Mouse (Mus musculus) testis, postnatal 10 days (tissue): Measurements from ENCODE around the gene Procr.

Experiments used
- DNase-seq: peaks from one replicate; pipeline ENCODE4 v3.0.0; 2021; ENCODE audit warnings: low spot score

Procr gene

DNA sequence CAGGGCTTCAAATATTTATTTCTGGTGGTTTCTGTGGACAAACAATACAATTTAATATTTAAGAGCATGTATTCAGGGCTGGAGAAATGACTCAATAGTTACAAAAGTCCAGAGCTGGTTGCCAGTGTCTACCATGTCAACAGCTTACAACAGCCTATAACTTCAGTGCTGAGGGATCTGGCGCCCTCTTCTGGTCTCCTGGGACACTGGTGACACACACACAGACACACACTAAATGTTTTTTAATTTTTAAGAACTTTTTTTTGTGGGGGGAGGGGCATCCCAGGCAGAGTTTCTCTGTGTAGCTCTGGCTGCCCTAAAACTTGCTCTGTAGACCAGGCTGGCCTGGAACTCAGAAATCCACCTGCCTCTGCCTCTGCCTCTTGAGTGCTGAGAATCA, 4.8 kb downstream of the Procr start:
- peak; percentile 79 for DNase-seq

DNA sequence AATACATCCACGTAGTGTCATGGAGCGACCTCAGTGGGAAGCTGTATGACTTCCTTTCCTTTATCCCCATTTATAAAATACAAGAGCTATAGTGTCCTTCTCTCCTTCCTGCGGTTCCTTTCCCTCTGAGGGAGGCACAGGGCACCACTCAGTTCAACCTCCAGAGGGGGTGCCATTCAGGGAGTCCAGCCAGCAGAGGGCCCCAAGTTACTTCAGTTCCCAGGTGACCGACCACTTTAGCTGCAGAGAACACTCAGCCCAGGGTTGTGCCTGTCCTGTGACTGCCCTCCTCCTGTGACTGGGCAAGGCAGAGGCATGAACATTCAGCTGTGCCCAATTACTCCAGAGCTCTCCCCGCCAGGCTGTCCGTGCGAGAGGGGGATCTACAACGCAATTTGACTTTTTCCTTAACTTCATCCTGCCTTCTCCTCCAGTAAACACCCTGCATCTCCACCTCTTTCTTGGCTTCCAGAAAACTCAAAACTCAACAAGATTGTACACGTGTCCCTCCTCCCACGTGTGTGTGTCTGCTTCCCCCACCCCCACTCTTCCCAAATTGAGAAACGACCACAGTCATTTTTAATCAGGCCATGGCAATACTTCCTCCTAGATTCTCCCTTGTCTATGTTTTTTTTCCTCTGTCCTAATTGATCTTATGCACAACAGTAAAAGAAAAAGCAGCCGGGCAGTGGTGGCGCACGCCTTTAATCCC, 6.1 kb downstream of the Procr start:
- no peak for DNase-seq

DNA sequence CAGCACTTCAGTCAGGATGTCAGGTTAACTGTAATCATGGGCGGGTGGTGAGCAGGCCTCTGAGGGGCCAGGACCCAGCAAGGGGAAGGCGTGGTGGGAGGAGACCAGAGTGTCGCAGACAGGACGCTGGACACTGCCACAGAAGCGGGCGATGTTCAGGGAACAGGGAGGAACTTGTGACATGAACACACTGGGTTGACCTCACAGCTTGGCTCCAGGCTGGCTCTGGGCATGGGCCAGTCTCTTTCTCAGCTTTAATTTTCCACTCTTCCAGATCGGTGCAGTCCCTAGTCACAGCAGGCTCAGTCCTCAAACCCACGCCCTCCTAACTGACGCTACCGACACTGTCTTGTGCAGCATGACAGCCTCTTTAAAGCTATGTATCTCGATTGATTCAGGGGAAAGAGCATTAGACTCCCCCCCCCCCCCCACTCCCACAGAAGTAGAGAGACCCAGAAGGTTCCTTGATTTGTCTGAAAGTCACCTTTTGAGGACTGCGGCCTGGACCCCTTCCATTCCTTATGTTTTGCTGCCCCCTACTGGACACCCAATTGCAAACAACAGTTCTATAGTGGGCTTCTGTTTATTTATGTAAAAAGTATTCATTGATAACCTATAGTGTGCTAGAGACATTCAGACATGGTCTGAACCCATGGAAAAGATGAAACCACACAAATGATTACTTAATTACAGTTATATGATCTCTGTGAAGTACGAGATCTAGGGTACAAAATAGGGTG, 13.9 kb downstream of the Procr start:
- peak; percentile 90 for DNase-seq

DNA sequence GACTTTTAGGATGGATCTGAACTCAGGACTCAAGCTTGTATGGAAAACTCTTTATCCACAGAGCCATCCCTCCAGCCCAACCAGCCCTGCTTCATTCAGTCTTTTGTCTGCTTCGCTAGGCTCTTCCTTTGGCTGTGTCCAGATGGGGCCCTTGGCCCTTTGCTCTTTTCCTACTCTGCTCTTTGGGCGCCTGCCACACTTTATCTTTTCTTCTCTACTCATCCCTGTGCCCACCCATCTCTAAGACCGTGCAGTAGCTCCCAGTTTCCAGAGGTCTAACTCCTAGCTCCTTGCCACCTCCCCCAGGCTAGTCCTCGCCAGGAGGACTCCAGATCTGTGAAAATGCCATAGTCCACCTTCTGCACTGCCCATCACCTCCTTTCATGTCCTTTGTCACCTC, 22.7 kb downstream of the Procr start:
- DNase-seq: no peak

DNA sequence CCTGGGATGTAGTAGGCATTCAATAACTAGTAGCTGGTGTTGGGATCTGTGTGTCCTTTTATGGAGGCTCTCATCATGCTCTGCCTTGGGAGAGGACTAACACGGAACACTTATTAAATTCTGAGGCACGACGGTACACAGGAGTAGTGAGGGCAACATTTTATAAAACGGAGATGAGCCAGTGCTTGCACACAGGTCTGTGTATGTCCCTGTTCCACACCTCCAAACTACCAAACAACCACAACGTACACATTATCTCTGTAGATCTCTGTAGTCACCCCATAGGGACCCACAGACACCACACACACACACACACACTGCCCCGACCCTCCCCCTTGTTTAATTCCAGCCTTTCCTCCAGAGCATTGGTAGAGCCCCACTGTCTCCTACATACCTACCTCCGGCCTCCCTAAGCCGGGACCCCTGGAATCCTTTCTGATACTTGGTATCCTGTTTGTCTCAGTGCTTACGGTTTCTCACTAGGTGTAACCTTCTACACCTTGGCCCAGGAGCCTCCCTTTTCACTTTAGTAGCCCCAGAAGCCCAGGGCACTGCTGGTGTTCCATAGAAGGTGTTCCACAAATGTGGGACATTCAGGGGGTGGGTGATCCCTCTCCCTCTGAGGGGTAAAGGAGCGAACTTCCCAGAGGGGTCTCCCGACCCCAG, 23.5 kb downstream of the Procr start:
- no peak for DNase-seq

DNA sequence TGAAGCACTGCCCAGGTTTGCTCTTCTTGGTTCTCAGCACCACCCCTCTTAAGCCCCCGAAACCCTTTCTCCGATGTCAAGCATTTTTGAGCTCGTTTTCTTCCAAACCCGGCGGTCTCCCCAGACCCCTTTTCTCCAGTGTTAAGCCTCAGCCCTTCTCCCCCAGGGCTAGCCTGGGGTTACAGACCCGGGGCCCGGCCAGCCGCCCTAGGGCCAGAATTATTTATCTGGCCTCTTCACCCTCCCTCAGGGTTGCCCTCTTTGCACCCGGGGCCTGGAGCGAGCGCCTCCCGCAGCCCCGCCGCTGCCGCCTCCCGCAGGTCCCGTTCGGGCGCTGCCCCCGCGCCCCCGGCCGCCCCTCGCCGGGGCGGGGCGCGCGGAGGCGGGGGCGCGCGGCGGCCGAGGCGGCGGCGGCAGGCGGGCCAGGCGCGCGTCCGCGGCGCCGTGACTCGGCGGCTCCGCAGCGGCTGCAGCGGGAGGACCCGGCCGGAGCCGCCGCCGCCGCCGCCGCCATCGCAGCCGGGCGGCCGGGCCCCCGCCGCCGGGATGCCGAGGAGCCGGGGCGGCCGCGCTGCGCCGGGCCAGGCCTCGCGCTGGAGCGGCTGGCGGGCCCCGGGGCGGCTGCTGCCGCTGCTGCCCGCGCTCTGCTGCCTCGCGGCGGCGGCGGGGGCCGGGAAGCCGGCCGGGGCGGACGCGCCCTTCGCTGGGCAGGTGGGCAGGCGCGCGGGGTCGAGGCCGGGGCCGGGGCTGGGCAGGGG, 24.2 kb downstream of the Procr start, which contains the start of gene Mmp24:
Gene Mmp24 (plus strand): TSS at position 416 of the 758 bp plus-strand sequence.
- DNase-seq: no peak

DNA sequence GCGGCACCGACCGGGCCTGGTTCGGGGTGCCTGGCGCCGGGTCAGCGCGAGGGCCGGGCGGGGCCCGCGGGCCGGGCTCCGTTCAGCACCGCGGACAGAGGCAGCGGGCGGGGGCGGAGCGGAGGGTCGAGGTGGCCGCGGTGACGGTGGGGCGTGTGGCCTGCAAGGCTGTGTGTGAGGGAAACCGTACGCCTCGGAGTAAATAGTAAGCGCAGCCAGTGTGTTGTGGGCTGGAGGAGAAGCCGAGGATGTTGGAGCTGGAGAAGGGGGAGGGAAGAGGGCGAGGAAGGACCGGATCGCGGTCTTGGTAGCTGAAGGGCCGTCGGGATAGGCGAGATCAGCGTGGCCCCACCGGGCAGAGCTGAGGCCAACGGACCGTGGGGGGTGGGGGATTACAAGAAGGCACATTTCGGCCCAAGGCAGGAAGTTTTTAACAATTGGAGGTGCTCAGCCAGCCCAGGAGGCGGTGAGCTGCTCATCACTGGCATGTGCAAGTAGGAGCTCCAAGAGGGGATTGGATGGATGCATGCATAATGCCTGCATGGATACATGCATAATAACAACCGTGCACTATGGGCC, 24.9 kb downstream of the Procr start:
- DNase-seq: peak; percentile 84

DNA sequence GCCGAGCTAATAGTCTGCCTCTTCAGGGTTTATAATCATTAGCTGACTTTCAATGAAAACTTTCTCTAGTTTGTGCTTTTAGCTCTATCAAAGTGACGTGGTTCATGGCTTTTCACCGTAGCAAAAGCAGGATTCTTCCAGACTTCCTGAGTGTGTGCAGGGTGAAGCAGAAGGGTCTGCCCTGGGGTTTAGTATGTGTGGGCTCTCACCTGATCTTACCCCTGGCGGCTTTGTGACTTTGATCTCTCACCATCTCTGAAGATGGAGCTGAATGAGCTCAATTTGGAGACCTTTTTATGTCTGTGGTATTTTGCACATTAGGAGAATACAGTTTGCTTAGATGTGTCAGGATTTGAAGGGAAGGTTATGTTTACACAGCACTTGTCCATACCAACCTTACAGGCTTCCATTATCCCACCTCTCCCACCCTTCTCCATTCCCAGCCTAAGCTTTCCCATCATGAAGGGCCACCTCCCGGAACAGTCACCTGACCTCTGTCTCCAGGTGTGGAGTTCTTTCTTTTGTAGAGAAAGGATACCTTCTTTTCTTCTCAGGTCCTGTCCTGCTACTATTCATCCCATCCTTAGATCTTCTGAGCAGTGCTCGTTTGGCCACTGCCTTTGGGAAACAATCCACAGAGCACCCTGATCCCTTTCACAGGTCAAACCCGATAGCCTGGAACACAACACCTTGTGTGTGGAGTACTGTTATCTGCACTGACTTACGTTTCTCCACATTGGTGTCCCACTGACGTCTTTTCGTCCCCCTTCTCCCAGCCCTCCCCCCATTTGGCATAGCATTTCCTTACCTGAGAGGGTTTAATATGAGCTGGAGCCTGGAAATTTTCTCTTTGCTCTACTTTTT, 26.1 kb downstream of the Procr start:
- DNase-seq: no peak

DNA sequence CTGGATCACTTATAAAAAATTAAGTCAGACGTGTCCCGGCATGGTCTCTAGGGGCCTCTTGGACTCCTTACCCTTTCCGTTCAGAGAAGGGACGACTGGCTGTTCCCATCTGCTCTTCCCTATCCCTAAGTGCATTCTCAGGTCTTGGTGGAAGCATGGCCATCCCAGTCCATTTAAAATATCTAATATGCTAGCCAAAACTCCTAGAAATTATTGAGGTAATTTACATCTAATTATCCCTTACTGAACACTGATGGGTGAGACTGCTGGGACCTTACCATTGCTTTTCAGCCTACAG, 26.7 kb downstream of the Procr start:
- no peak for DNase-seq

DNA sequence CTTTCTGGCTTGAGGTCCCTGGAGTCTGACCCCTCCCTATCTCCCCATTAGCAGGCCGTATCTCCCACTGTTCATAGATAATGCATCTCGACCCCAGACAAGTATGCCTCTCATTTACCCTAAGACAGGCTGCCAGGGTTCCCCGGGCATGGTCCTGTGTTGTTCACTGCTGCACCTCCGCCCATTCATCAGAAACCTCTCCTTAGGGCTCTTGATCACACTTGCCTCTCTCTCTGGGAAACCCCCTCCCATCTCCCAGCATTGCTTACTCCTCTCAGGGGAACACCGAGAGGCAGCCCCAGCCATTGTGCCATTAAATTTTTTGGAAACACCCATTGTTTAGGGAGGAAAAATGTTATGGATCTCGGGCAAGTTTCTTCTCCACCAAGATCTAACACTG, 27.1 kb downstream of the Procr start:
- DNase-seq: no peak

DNA sequence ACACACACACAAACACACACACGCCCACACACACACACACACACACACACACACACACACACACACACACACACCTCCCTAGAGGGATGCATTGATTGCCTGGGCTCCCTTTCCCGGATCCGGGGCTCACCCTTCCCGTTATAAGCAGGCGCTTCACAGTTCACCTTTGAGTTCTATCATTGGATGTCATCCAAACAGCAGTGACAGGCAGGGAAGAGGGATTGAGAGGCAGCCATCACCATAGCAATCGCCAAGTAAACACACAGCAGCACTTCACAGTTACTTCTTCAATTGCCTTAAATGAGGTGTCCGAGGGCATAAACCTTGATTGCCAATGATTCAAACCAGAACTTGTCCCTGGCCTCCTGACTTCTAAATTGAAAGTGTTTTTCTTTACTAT, 28.1 kb downstream of the Procr start:
- no peak for DNase-seq

DNA sequence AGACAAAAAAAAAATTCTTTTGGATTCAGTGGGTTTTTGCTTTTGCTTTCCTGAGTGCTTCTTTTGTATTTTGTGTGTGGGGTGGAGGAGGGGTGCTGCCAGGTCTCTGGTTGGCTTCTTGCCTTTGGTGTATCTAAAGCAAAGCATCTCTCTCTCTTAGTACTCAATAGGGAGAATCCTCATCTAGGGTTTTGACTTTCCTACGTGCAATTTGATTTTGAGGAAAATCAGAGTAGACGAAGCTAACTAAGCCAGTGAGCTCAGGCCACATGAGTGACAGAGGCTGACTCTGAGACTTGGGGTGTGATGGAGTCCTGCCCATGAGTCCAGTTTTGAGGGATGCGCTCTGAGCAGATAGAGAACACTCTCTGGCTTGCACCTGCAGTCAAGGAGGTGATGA, 28.6 kb downstream of the Procr start:
- no peak for DNase-seq

DNA sequence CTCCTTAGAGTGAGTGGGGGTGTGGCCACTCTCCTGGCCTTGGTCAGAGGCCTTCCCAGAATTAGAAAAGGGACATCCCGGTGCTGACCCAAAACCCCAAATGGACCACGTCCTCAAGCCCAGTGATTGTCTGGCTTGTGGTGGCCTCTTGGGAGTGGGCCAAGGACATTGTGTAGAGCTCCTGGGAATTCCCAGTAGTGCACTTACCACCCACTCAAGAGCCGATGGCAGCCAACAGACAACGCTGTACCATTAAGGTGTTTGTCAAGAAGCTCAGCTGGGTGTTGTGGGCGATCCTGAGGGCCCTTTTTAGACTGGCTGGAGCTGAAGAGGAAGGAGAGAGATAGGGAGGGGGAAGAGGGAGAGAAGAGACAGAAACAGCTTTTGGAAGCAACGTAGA, 33.6 kb downstream of the Procr start:
- DNase-seq: no peak

DNA sequence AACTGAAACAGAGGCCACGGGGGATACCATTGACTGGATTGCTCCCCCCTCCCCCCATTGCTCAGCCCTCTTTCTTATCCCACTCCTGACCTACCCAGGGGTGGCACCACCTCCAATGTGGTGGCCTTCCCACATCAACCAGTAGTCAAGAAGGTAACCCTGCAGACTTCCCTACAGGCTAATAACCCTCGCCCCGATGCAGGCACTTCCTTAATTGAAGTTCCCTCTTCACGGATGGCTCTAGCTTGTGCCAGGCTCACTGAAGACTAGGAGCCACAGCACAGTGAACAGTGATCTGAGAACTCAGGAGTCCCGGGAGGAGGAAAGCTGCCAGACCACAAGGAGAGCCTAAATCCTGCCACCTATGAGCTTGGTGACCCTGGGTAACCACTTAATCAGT, 36.0 kb downstream of the Procr start:
- no peak for DNase-seq

DNA sequence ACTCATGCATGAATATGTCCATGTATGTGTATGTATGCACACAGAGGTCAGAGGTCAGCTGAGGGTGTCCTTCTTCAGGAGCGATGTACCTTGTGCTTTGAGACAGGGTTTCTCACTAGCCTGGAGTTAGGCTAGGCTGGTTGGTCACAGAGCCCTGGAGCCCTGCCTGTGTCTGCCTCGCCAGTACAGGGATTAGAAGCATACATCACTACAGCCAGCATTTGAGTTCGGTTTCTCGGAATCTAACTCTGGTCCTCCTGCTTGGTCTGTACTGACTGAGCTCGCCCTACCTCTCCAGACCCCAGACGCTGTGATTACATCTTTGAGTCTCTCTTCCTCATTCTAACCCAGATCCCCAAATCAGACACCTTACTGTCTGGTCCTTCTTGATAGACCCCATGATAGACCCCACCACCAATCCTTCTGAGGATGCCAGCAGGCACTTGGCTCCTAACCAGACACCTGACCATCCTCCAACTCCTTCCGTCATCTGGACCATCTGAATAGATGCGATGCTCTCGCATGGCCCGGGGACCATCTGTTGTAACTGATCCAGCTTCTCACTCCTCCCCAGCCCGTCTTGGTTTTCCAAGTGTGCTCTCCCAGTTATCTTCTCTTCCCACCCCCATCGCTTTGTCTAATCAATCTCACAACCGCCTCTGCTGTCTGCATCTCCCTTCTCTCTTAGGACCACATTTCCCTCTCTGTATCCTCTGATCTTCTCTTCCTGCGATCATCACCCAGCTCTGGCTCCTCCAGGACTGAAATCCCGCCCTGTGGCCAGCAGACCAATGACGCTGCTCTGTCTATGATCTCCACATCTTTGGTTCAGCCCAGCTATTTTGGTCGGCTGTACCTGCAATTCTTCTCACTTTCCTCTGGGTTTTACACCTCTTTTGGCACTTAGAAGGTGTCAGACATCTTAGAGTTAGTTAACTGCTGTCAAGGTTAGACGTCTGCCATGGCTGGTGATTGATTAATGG, 37.3 kb downstream of the Procr start:
- DNase-seq: no peak

DNA sequence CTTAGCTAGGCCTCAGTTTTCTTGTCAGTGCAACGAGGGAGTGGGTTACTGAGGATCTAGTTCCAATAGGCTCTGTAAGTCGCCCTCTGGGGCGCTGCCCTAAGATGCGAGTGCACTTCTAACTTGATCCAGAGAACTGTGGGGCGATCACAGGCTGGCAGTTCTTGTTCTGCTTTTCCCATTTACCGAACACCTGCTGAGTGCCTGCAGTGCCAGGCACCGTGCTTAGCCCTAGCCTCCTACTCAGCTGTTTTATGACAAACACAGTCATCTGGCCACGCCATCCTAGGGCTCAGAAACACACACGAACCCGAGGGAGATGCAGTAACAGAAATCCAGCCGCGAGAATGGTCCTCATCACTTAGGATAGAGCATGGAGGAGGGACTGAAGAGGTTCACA, 42.0 kb downstream of the Procr start:
- DNase-seq: no peak

DNA sequence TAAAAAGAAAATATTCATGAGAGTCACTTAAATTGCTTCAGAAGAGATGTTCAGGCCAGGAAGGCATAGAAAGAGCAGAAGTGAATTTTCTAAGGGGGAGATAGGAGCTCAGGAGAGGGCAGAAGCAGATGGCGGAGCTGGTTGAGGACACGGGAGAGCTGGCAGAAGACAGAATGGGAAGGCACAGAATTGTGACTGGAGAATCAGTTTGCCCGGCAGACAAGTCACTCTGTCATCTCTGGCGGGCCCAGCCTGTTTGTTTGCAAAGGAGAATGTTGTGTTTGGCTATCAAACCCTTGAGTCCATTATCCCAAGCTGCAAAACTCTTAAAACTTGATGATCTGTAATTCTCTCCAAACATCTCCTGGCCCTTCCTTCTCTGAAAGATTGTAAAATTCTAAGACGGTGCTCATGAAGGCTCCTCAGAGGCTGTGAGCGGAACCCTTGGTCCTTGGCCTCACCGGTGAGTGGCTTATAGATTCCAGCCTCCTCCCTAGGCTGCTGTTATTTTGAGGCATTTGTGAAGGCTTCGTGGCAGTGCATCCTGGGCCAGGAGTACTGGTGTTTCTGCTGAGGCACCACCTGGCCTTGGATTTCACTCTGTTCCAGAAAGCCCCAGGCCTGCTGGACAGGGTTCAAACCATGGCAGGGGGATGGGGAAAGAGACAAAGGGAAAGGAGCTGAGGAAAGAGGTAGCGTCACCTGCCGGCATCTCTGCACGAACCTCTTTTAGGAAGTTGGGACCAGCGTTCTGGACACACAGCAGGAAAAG, 43.9 kb downstream of the Procr start:
- no peak for DNase-seq

DNA sequence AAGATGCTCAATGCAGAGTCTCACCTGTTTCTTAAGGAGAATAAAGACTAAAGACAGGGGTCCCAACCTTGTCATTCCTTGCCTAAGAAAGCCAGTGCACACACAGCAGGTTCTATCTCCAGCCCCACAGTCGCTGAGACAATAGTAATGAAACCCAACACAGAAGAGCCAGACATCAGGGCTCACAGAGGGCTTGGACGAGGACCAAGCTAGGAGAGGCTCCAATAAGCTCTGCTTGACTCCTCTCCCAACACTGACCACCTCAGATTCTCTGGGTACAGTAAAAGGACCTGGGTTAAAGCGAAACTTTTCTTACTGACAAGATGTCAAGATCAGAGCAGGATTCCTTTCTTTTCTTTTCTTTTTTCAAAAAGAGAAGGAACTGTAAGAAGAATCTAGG, 47.7 kb downstream of the Procr start:
- no peak for DNase-seq

DNA sequence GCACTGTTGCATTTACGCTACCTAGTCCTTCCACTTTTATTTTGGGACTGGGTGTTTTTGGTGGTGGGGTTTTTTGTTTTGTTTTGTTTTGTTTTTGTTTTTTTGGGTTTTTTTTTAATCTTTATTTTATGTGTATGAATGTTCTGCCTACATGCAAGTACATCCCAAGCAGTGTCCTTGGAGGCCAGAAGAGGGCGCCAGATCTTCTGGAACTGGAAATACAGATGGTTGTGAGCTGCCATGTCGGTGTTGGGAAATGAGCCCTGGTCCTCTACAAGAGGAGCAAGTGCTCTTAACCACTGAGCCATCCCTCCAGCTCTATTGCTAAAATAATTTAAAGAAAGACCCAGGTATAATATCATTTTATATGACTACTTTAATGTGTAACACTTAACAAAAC, 51.8 kb downstream of the Procr start:
- no peak for DNase-seq
